Mouse (Mus musculus): ENCODE data around the gene Mindy4.

DNA sequence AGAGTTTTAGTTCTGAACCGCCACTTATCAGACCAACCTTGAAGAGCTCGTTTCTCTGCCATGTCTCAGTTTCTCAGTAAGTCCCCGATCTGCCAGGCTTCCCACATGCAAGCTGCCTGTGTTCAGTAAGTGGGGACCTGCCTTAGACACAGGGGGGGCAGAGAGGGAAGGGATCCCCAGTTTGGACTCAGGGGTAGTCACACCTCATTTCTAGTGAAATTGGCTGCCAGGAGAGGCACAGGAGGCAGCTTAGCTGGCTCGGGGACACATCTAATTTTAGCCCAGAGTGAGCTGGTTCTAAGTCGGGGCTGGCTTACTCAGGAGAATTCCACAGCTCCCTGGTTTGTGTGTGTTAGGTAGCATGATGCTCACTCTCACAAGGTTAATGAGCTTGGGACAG, 38.3 kb downstream of the Mindy4 start:
- TF ChIP-seq CTCF (IDR thresholded peaks at IDR 0.05; ENCODE audit: extremely low read depth, insufficient read depth, insufficient read length, insufficient replicate concordance) (no peak), POLR2A (IDR thresholded peaks at IDR 0.05; ENCODE audit: low read depth, low read length) (no peak)
